Mouse (Mus musculus): ENCODE measurements around the gene Pgf. TPM values are rescaled to one million over a fixed set of nuclear protein-coding genes. Genes with fewer than 3 reads are reported as not detected.

The Pgf gene
- polyA plus RNA-seq, 1 experiment from 2014 or later: 13.1 TPM

DNA sequence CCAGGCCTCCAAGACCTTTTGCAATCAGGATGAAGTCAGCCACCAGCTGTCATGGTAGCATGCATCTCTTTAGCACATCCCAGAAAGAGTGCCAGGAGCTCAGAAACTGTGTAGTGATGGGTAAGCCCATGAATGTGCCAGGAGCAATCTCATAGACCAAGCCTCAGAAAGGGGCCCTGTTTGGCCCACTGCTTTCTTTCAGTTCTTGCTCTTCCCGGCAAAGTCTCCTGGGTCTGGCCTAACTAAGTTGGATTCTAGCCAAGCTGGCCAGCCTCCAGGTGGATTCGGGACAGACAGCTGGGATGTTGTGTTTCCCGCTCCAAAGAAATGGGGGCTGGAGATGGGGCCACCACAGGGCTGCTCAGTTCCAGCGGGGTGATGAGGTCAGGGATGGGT is 17.0 kb upstream of the Pgf start:
- Histone ChIP-seq H3K9ac (ENCODE audit: low read depth, low read length) (no peak overlapping the region), H3K9me3 (ENCODE audit: control insufficient read depth, low read length) (no peaks in the 10 kb centered on the region), H3K4me3 (ENCODE audit: low read length) (no peak overlapping the region), H3K27me3 (replicated peaks; ENCODE audit: control insufficient read depth, insufficient read depth, low read length) (no peaks in the 10 kb centered on the region), H3K36me3 (ENCODE audit: control insufficient read depth, insufficient read depth, low read length) (no peaks in the 10 kb centered on the region), H3K4me1 (ENCODE audit: control insufficient read depth, insufficient read depth, low read depth, low read length) (peaks cover 20% of the 10 kb centered on the region), H3K4me2 (ENCODE audit: low read length) (no peak overlapping the region), H3K27ac (ENCODE audit: low read depth, low read length) (peak overlapping the region; percentile 54; the same call in 1 of the 2 replicates)
- 29% methylated on average over 4 of the region's 4 CpGs for WGBS
- peak; percentile 84 for ATAC-seq

DNA sequence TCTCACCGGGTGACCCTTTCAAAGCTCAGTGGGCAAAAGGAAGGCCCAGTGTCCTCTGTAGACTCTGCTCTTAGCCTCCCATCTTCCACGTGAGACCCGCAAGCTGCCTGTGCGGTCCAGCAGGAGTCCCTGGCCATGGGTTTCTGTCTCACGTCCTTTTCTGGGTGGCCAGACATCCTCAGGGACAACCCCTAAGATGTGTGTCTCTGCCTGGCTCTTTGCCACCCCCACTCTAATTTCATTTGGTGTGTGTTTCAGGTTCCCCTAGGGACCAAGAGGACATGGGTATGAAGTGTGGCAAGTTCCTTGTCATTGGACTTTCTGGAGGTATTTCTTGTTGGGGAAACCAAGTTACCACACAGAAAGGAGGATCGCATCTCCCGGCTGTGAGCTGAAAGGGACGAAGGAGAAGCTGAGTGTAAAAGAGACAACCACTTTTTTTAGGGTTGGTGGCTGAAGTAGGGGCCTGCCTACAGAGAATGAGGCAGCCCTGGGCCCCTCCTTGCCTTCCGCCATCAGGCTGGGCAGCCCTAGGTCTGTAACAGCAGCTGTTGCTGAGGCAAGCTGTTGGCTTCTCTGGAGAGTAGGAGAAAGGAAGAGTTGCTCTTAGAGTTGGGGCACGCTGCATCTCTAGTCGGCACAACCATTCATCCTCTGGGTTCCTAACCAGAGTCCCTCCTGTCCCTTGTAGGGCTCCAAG is 16.5 kb upstream of the Pgf start:
- peak overlapping the region; percentile 54 for H3K27ac ChIP-seq (ENCODE audit: low read depth, low read length)
- H3K4me1 ChIP-seq (ENCODE audit: control insufficient read depth, insufficient read depth, low read depth, low read length): peaks cover 20% of the 10 kb centered on the region
- H3K27me3 ChIP-seq (replicated peaks; ENCODE audit: control insufficient read depth, insufficient read depth, low read length): no peaks in the 10 kb centered on the region
- H3K9me3 ChIP-seq (ENCODE audit: control insufficient read depth, low read length): no peaks in the 10 kb centered on the region
- WGBS: 79% methylated on average over 11 of the region's 11 CpGs
- no peak for ATAC-seq
- H3K9ac ChIP-seq (ENCODE audit: low read depth, low read length): no peak overlapping the region
- no peak overlapping the region for H3K4me3 ChIP-seq (ENCODE audit: low read length)
- no peak overlapping the region for H3K4me2 ChIP-seq (ENCODE audit: low read length)
- H3K36me3 ChIP-seq (ENCODE audit: control insufficient read depth, insufficient read depth, low read length): no peaks in the 10 kb centered on the region

DNA sequence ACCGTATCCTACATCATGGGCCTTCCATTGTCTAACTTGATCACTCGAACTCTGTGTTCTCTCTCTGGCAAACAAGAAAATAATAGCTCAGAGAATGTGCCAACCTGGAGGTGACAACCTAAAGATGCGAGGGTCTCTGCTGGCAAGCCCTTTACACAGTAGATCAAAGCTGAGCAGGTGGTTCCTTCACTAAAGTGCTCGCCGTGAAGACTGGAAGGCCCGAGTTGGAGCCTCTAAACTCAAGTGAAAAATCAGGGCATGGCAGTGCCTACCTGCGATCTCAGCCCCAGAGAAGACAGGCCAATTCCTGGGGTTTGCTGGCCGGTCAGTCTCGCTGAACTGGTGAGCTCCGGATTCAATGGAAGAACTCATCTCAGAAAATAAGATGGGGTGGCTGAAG is 15.6 kb upstream of the Pgf start:
- no peak overlapping the region for H3K27ac ChIP-seq (ENCODE audit: low read depth, low read length)
- no peak overlapping the region for H3K4me3 ChIP-seq (ENCODE audit: low read length)
- H3K9ac ChIP-seq (ENCODE audit: low read depth, low read length): no peak overlapping the region
- no peak overlapping the region for H3K4me2 ChIP-seq (ENCODE audit: low read length)
- no peaks in the 10 kb centered on the region for H3K27me3 ChIP-seq (replicated peaks; ENCODE audit: control insufficient read depth, insufficient read depth, low read length)
- no peak for ATAC-seq
- H3K36me3 ChIP-seq (ENCODE audit: control insufficient read depth, insufficient read depth, low read length): no peaks in the 10 kb centered on the region
- no peaks in the 10 kb centered on the region for H3K9me3 ChIP-seq (ENCODE audit: control insufficient read depth, low read length)
- WGBS: 77% methylated on average over 10 of the region's 10 CpGs
- peaks cover 20% of the 10 kb centered on the region for H3K4me1 ChIP-seq (ENCODE audit: control insufficient read depth, insufficient read depth, low read depth, low read length)

DNA sequence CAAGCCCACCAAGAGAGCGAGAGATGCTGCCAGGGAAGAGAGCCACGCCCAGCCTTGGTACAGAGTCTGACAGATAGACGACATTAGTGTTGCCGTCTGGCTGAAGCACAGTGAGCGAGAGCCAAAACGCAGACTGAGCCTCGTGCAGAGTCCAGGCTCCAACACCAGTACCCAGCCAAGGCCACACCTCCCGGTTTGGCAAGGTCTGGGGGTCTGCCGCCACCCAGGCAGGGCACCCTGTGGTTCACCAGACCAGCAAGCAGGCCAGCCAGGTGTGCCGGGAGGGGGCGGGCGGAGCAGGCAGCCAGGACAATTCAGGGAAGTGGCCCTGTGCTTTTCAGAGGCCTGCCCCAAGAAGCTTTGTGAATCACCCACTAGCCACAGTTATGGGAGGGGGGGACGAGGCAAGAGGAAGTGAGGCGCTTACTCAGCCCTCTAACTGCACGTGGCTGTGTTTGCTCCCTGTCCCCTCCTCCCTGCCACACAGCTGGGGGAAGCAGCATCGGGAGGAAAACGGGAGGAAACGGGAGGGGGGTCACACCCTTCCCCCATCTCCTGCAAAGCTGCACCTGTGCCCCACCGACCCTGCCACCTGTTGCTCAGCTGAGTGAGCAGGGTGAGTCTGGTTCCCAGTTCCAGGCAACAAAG is 15.0 kb upstream of the Pgf start:
- ATAC-seq: peak; percentile 71
- Histone ChIP-seq H3K9ac (ENCODE audit: low read depth, low read length) (0 out of 2 replicates have a peak overlapping the region, but pooled peaks have one; percentile 30), H3K36me3 (ENCODE audit: control insufficient read depth, insufficient read depth, low read length) (no peaks in the 10 kb centered on the region), H3K27ac (ENCODE audit: low read depth, low read length) (no peak overlapping the region), H3K4me2 (ENCODE audit: low read length) (no peak overlapping the region), H3K4me1 (ENCODE audit: control insufficient read depth, insufficient read depth, low read depth, low read length) (peaks cover 20% of the 10 kb centered on the region), H3K4me3 (ENCODE audit: low read length) (no peak overlapping the region), H3K9me3 (ENCODE audit: control insufficient read depth, low read length) (no peaks in the 10 kb centered on the region), H3K27me3 (replicated peaks; ENCODE audit: control insufficient read depth, insufficient read depth, low read length) (no peaks in the 10 kb centered on the region)
- 31% methylated on average over 19 of the region's 19 CpGs for WGBS

DNA sequence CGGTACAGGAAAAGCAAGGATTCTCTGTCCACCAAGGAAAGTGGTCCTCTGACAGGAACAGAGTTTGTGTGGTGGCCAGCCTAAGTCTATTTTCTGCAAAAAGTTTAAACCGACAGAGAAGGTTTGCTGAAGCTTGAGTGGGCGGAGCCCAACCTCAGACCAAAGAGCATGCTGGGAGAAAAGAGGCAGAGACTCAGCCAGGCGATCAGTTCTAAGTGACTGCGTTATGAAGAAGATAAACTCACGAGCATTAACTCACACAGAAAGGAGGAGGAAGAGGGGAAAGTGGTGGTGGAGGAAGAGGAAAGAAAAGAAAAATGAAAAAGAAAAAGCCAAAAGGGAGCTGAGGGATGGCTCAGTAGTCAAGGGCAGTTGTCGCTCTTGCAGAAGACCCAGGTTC is 12.7 kb upstream of the Pgf start:
- Histone ChIP-seq H3K4me2 (ENCODE audit: low read length) (no peak overlapping the region), H3K4me1 (ENCODE audit: control insufficient read depth, insufficient read depth, low read depth, low read length) (peaks cover 18% of the 10 kb centered on the region), H3K4me3 (ENCODE audit: low read length) (no peak overlapping the region), H3K9me3 (ENCODE audit: control insufficient read depth, low read length) (no peaks in the 10 kb centered on the region), H3K9ac (ENCODE audit: low read depth, low read length) (no peak overlapping the region), H3K36me3 (ENCODE audit: control insufficient read depth, insufficient read depth, low read length) (no peaks in the 10 kb centered on the region), H3K27me3 (replicated peaks; ENCODE audit: control insufficient read depth, insufficient read depth, low read length) (no peaks in the 10 kb centered on the region), H3K27ac (ENCODE audit: low read depth, low read length) (no peak overlapping the region)
- no peak for ATAC-seq
- WGBS: 76% methylated on average over 7 of the region's 7 CpGs

DNA sequence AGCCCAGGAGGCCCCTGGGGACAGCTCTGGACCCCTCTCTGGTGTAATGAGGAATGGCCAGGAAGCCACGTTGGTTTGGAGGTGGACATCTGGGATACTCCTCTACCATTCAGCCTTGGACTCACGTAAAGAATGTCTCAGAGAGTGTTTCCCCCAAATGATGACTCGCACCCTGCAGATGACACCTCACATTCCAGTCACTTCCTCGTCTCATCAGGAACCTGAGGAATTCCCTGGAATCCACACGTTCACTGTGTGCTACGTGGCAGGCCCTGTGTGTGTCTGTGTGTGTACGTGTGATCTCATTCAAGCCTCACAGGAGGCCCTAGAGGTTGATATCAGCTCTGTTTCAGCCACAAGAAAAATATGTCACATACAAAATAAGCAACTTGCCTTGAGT is 8.8 kb upstream of the Pgf start:
- H3K9ac ChIP-seq (ENCODE audit: low read depth, low read length): no peak overlapping the region
- 89% methylated on average over 7 of the region's 7 CpGs for WGBS
- H3K9me3 ChIP-seq (ENCODE audit: control insufficient read depth, low read length): no peaks in the 10 kb centered on the region
- no peak overlapping the region for H3K27ac ChIP-seq (ENCODE audit: low read depth, low read length)
- H3K4me3 ChIP-seq (ENCODE audit: low read length): no peak overlapping the region
- no peaks in the 10 kb centered on the region for H3K36me3 ChIP-seq (ENCODE audit: control insufficient read depth, insufficient read depth, low read length)
- H3K4me2 ChIP-seq (ENCODE audit: low read length): no peak overlapping the region
- H3K27me3 ChIP-seq (replicated peaks; ENCODE audit: control insufficient read depth, insufficient read depth, low read length): no peaks in the 10 kb centered on the region; the same call in 1 of the 2 replicates
- no peak for ATAC-seq
- H3K4me1 ChIP-seq (ENCODE audit: control insufficient read depth, insufficient read depth, low read depth, low read length): peaks cover 10% of the 10 kb centered on the region

DNA sequence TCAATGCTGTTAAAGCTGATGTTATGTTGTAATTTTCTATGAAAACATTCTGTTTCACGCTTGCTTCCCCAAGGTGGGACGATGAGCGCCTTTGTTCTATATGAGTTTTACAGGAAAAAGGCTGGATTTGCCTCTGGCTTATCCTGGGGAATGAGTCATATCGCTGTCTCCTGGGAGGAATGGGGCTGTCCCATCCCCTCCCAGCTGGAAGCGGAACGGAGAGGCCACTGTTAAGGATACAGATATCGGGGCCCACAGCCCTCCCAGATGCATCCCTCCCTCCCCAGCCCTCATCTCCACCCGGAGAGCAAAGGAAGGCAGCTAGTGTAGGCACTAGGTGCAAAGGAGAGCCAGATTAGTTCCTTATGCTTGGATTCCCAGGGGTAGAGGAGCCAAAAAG is 8.2 kb upstream of the Pgf start:
- no peaks in the 10 kb centered on the region for H3K9me3 ChIP-seq (ENCODE audit: control insufficient read depth, low read length)
- WGBS: 64% methylated on average over 8 of the region's 8 CpGs

DNA sequence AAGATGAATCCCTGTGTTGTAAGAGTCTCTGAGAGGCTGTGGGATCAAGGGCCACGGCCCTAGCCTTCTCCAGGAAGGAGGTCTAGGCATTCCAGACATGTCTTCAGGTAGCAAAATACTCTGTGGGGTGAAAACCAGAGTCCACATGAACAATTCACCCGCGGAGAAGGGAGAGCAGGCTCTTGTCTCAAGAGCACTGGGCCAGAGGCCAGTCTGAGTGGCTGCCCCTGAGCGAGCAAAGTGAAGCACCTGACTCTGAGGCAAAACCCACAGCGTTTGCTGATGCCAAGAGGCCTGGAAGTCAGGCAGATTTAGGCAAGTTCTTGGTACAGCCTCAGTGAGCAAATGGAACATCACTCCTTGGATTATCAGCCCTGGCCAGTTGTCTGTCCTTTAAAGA is 6.5 kb upstream of the Pgf start:
- no peak overlapping the region for H3K9ac ChIP-seq (ENCODE audit: low read depth, low read length)
- no peaks in the 10 kb centered on the region for H3K9me3 ChIP-seq (ENCODE audit: control insufficient read depth, low read length)
- ATAC-seq: no peak
- H3K4me2 ChIP-seq (ENCODE audit: low read length): no peak overlapping the region
- H3K4me1 ChIP-seq (ENCODE audit: control insufficient read depth, insufficient read depth, low read depth, low read length): peaks cover 10% of the 10 kb centered on the region
- 71% methylated on average over 5 of the region's 5 CpGs for WGBS
- H3K36me3 ChIP-seq (ENCODE audit: control insufficient read depth, insufficient read depth, low read length): no peaks in the 10 kb centered on the region
- no peak overlapping the region for H3K27ac ChIP-seq (ENCODE audit: low read depth, low read length)
- no peak overlapping the region for H3K4me3 ChIP-seq (ENCODE audit: low read length)
- H3K27me3 ChIP-seq (replicated peaks; ENCODE audit: control insufficient read depth, insufficient read depth, low read length): no peaks in the 10 kb centered on the region; the same call in 1 of the 2 replicates

More for the DNA sequence above, 8.2 kb upstream of the Pgf start:
- no peaks in the 10 kb centered on the region; the same call in 1 of the 2 replicates for H3K27me3 ChIP-seq (replicated peaks; ENCODE audit: control insufficient read depth, insufficient read depth, low read length)
- H3K4me1 ChIP-seq (ENCODE audit: control insufficient read depth, insufficient read depth, low read depth, low read length): peaks cover 10% of the 10 kb centered on the region
- no peak overlapping the region for H3K27ac ChIP-seq (ENCODE audit: low read depth, low read length)
- ATAC-seq: no peak
- H3K4me2 ChIP-seq (ENCODE audit: low read length): no peak overlapping the region
- no peak overlapping the region for H3K9ac ChIP-seq (ENCODE audit: low read depth, low read length)
- no peak overlapping the region for H3K4me3 ChIP-seq (ENCODE audit: low read length)
- no peaks in the 10 kb centered on the region for H3K36me3 ChIP-seq (ENCODE audit: control insufficient read depth, insufficient read depth, low read length)

DNA sequence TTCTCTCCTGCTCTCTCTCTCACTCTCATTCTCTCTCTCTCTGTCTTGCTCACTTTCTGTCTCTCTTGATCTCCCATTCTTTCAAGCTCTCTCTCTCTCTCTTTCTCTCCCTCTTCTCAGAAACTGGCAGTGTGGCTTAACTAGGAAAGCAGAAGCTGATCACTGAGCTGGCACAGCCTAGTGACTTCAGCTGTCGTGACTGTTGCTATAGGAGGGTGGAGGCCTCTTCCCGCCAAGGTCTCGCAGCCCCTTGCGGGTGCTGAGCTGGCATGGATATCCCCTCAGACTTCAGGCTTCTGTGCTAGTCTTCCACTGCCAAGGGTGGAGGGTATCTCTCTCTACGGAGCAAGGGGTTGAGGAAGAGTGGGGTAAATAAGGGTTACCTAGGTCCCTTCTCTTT is 5.3 kb upstream of the Pgf start:
- Histone ChIP-seq H3K9me3 (ENCODE audit: control insufficient read depth, low read length) (no peaks in the 10 kb centered on the region), H3K4me1 (ENCODE audit: control insufficient read depth, insufficient read depth, low read depth, low read length) (peaks cover 10% of the 10 kb centered on the region), H3K27me3 (replicated peaks; ENCODE audit: control insufficient read depth, insufficient read depth, low read length) (no peaks in the 10 kb centered on the region; the same call in 1 of the 2 replicates), H3K4me2 (ENCODE audit: low read length) (no peak overlapping the region), H3K4me3 (ENCODE audit: low read length) (no peak overlapping the region), H3K27ac (ENCODE audit: low read depth, low read length) (no peak overlapping the region), H3K9ac (ENCODE audit: low read depth, low read length) (no peak overlapping the region), H3K36me3 (ENCODE audit: control insufficient read depth, insufficient read depth, low read length) (no peaks in the 10 kb centered on the region)
- WGBS: 42% methylated on average over 5 of the region's 5 CpGs
- ATAC-seq: no peak

Measured in hindbrain, embryonic 16.5 days (tissue).